Mouse (Mus musculus) heart, postnatal 25 days (tissue): ENCODE data around the gene Spop. TPM values are rescaled to one million over a fixed set of nuclear protein-coding genes. Genes with fewer than 3 reads are reported as not detected.

Source experiments
- total RNA-seq, 2 experiments: library from RNA; stranded (reverse); gene quantifications; 2 replicates each; pipeline ENCODE4 v1.2.3; 2021

Gene Spop
- total RNA-seq, 2 experiments from 2014 or later: 180 to 195 TPM

Other genes with a start within 250 kb of the Spop start
- not detected for gene Tac4, start 152.6 kb upstream of the Spop start, total RNA-seq
- 10 to 100 TPM; 26.9 to 28.5 TPM for gene Kat7, start 103.8 kb upstream of the Spop start, total RNA-seq
- gene Fam117a, start 77.1 kb upstream of the Spop start, total RNA-seq: 1 to 10 TPM; 7.8 to 8.8 TPM
- 10 to 100 TPM; 36.6 to 43.4 TPM for gene Slc35b1, start 29.4 kb upstream of the Spop start, total RNA-seq
- under 1 TPM; 0.62 to 0.64 TPM for gene Nxph3, start 100.5 kb downstream of the Spop start, total RNA-seq
- under 1 TPM; 0.44 to 0.70 TPM for gene Ngfr, start 173.7 kb downstream of the Spop start, total RNA-seq